Mouse (Mus musculus) intestine, postnatal 0 days (tissue): ENCODE data around the gene Trim50. TPM values are rescaled to one million over a fixed set of nuclear protein-coding genes. Genes with fewer than 3 reads are reported as not detected.

Source experiments
- ATAC-seq: fragments of 200-750 bp; cut with Nextera tagmentation; 2 replicates; pipeline ENCODE4 v1.8.0; 2017; ENCODE audit warnings: mild to moderate bottlenecking, moderate TSS enrichment, moderate library complexity
- H3K27ac ChIP-seq: fragments of 300-500 bp; sonication (generic); 2 replicates; pipeline ENCODE4 v1.5.1; 2014; ENCODE audit warnings: mild to moderate bottlenecking, low read depth, low read length, moderate library complexity
- H3K27me3 ChIP-seq: fragments of 300-500 bp; sonication (generic); replicated peaks from 2 replicates; pipeline ENCODE4 v1.6.1; 2014; ENCODE audit warnings: low read length, mixed read lengths; ENCODE audit not compliant: control insufficient read depth, insufficient read depth
- H3K36me3 ChIP-seq: fragments of 300-500 bp; sonication (generic); 2 replicates; pipeline ENCODE4 v1.6.1; 2014; ENCODE audit warnings: mild to moderate bottlenecking, moderate library complexity; ENCODE audit not compliant: control insufficient read depth, insufficient read depth
- H3K4me1 ChIP-seq: fragments of 300-500 bp; sonication (generic); replicated peaks from 2 replicates; pipeline ENCODE4 v1.6.1; 2014; ENCODE audit warnings: antibody characterized with exemption, low read length, mixed read lengths; ENCODE audit not compliant: control insufficient read depth, insufficient read depth
- H3K4me2 ChIP-seq: fragments of 300-500 bp; sonication (generic); replicated peaks from 2 replicates; pipeline ENCODE4 v1.6.1; 2014; ENCODE audit warnings: low read depth, mild to moderate bottlenecking, moderate library complexity
- H3K4me3 ChIP-seq: fragments of 300-500 bp; sonication (generic); 2 replicates; pipeline ENCODE4 v1.5.1; 2014; ENCODE audit warnings: low read depth, low read length
- H3K9ac ChIP-seq: fragments of 300-500 bp; sonication (generic); 2 replicates; pipeline ENCODE4 v1.6.1; 2014; ENCODE audit warnings: mild to moderate bottlenecking, low read depth, low read length
- H3K9me3 ChIP-seq: fragments of 300-500 bp; sonication (generic); 2 replicates; pipeline ENCODE4 v1.6.1; 2016; ENCODE audit warnings: mixed run types; ENCODE audit not compliant: control insufficient read depth
- CTCF ChIP-seq: sonication (generic); IDR thresholded peaks from 2 replicates; pipeline ENCODE4 v1.5.1; 2016; ENCODE audit warnings: low read depth, mild to moderate bottlenecking, control low read depth, antibody characterized with exemption, moderate library complexity
- WGBS: fragments of 180-500 bp; shearing (Covaris S2); extraction: QIAGEN DNeasy Blood & Tissue Kit; methylation state at CpG from one replicate; pipeline ENCODE4 v1.1.7; 2014; 5-methylcytosine and 5-hydroxymethylcytosine counted together
- microRNA-seq: library from miRNA; unstranded; fragments of <30 nt; microRNA quantifications from one replicate; pipeline ENCODE4, GENCODE M21; 2016
- polyA plus RNA-seq: library from polyadenylated mRNA; unstranded; fragments of >200 nt; fragmentation: Nextera tagmentation; extraction: Ambion mirVana; gene quantifications from 2 replicates; pipeline ENCODE4 v1.2.1, GENCODE M21; 2015

Gene Trim50
- polyA plus RNA-seq, 1 experiment from 2014 or later, result 0.30 TPM

- Histone ChIP-seq H3K9ac (no peak overlapping the region), H3K4me3 (no peak overlapping the region), H3K36me3 (peaks cover 9% of the 10 kb centered on the region), H3K9me3 (no peaks in the 10 kb centered on the region), H3K27me3 (no peaks in the 10 kb centered on the region), H3K27ac (no peak overlapping the region), H3K4me1 (no peaks in the 10 kb centered on the region), H3K4me2 (no peak overlapping the region)
- 80% methylated on average over 4 of the region's 4 CpGs for WGBS
- TF ChIP-seq CTCF, result no peak
- no peak for ATAC-seq
These were observed 55.0 kb downstream of the Trim50 start for GRCm38 (mm10) chr5:135408114-135408513.

DNA sequence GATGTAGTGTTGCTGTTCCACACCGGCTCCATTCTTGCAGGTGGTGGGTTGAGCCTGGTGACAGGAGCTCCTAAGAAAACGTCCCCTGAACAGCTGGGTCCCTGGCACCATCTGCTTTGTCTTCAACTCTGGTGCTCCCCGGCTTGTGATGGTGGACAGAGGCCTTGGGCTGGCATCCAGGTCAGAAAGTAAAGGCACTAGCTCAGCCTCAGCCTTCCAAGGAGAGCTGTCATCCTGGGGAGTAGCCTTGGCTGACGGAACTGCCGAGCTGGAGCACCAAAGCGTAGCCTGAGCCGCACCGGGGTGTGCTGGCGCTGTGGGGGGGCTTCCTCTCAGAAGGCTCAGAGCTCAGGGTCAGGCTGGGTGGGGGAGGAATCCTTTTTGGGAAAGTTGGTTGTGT lies 57.2 kb downstream of the Trim50 start:
- no peak overlapping the region for H3K9ac ChIP-seq
- no peak overlapping the region for H3K4me2 ChIP-seq
- no peaks in the 10 kb centered on the region for H3K27me3 ChIP-seq
- peaks cover 9% of the 10 kb centered on the region for H3K36me3 ChIP-seq
- H3K9me3 ChIP-seq, result no peaks in the 10 kb centered on the region
- no peak overlapping the region for H3K27ac ChIP-seq
- 96% methylated on average over 9 of the region's 9 CpGs for WGBS
- no peaks in the 10 kb centered on the region for H3K4me1 ChIP-seq
- ATAC-seq, result no peak
- no peak overlapping the region for H3K4me3 ChIP-seq
- no peak for TF ChIP-seq CTCF

Small RNAs within 50 kb of the gene (microRNA-seq; reads per million reads assigned to microRNA genes)
- gene Mir7033, result not detected

Other genes with a start within 250 kb of the Trim50 start
- 17.7 and 18.0 TPM in 2 replicates for gene Tbl2, start 203.6 kb upstream of the Trim50 start, polyA plus RNA-seq
- gene Bcl7b, start 185.0 kb upstream of the Trim50 start, polyA plus RNA-seq, result 65.1 and 65.7 TPM in 2 replicates
- gene Baz1b, start 166.0 kb upstream of the Trim50 start, polyA plus RNA-seq, result 11.0 and 12.0 TPM in 2 replicates
- 0.07 and 0.18 TPM in 2 replicates for gene Fzd9, start 102.1 kb upstream of the Trim50 start, polyA plus RNA-seq
- 0.12 and 0.34 TPM in 2 replicates for gene Fkbp6, start 3.3 kb upstream of the Trim50 start, polyA plus RNA-seq
- gene Nsun5, start 16.7 kb downstream of the Trim50 start, polyA plus RNA-seq, result 9.8 and 12.0 TPM in 2 replicates
- 5.2 and 5.3 TPM in 2 replicates for gene Pom121, start 41.3 kb downstream of the Trim50 start, polyA plus RNA-seq
- 5.9 and 6.4 TPM in 2 replicates for gene Hip1, start 191.8 kb downstream of the Trim50 start, polyA plus RNA-seq
- gene Ccl26, start 210.3 kb downstream of the Trim50 start, polyA plus RNA-seq, result not detected in 2 replicates
- 52.0 and 58.3 TPM in 2 replicates for gene Ccl24, start 219.8 kb downstream of the Trim50 start, polyA plus RNA-seq